Mouse (Mus musculus) gonadal fat pad, adult 2 months (tissue): ENCODE data around the gene 9130023H24Rik. TPM values are rescaled to one million over a fixed set of nuclear protein-coding genes. Genes with fewer than 3 reads are reported as not detected.

Source experiments
- polyA plus RNA-seq: library from polyadenylated mRNA; depleted of rRNA; stranded (reverse); fragments of >200 nt; gene quantifications from 2 replicates; pipeline ENCODE4 v1.2.3, GENCODE M21; 2012; rRNA removed

9130023H24Rik gene
- polyA plus RNA-seq, 1 experiment, result 4.2 TPM

Other genes with a start within 250 kb of the 9130023H24Rik start
- gene Pycard, start 244.2 kb downstream of the 9130023H24Rik start, polyA plus RNA-seq, result 45.2 and 50.8 TPM in 2 replicates
- gene Trim72, start 234.1 kb downstream of the 9130023H24Rik start, polyA plus RNA-seq, result 1.2 and 1.6 TPM in 2 replicates
- gene Itgam, start 175.4 kb downstream of the 9130023H24Rik start, polyA plus RNA-seq, result 13.7 and 17.3 TPM in 2 replicates
- not detected in 2 replicates for gene Gm49368, start 175.3 kb downstream of the 9130023H24Rik start, polyA plus RNA-seq
- 3.6 and 3.8 TPM in 2 replicates for gene Itgax, start 108.5 kb downstream of the 9130023H24Rik start, polyA plus RNA-seq
- gene Itgad, start 83.7 kb downstream of the 9130023H24Rik start, polyA plus RNA-seq, result 0.22 and 0.41 TPM in 2 replicates
- 0.42 and 2.5 TPM in 2 replicates for gene Cox6a2, start 31.6 kb downstream of the 9130023H24Rik start, polyA plus RNA-seq
- gene Armc5, start 689 bp downstream of the 9130023H24Rik start, polyA plus RNA-seq, result 20.1 and 21.1 TPM in 2 replicates
- 45.5 and 48.1 TPM in 2 replicates for gene Tgfb1i1, start 8.8 kb upstream of the 9130023H24Rik start, polyA plus RNA-seq
- 0.08 TPM in 2 replicates for gene Slc5a2, start 27.6 kb upstream of the 9130023H24Rik start, polyA plus RNA-seq
- gene BC017158, start 60.1 kb upstream of the 9130023H24Rik start, polyA plus RNA-seq, result 40.1 and 48.1 TPM in 2 replicates
- 5.0 and 6.7 TPM in 2 replicates for gene Rgs10, start 180.7 kb upstream of the 9130023H24Rik start, polyA plus RNA-seq
- gene Tial1, start 223.7 kb upstream of the 9130023H24Rik start, polyA plus RNA-seq, result 23.6 and 23.7 TPM in 2 replicates